Mouse (Mus musculus) myocyte (in vitro differentiated cells): ENCODE results near the gene Mycn. TPM values are rescaled to one million over a fixed set of nuclear protein-coding genes. Genes with fewer than 3 reads are reported as not detected.

Source experiments
- H3K27me3 ChIP-seq: one replicate; pipeline ENCODE4 v1.6.1; 2011; ENCODE audit not compliant: control insufficient read depth, insufficient read depth, insufficient read length
- H3K36me3 ChIP-seq: one replicate; pipeline ENCODE4 v1.6.1; 2011; ENCODE audit not compliant: control insufficient read depth, insufficient read depth
- H3K4me2 ChIP-seq: one replicate; pipeline ENCODE4 v1.6.1; 2011; ENCODE audit warnings: low read depth, control low read depth
- H3K4me3 ChIP-seq: one replicate; pipeline ENCODE4 v1.5.1; 2011; ENCODE audit warnings: mild to moderate bottlenecking, control low read depth, moderate library complexity
- H3K79me2 ChIP-seq: one replicate; pipeline ENCODE4 v1.6.1; 2011; ENCODE audit not compliant: control insufficient read depth, insufficient read depth
- H3ac ChIP-seq: one replicate; pipeline ENCODE4 v1.6.1; 2011; ENCODE audit not compliant: control insufficient read depth, insufficient read length
- CEBPB ChIP-seq: IDR thresholded peaks from 2 replicates; pipeline ENCODE4 v1.6.1; 2011; ENCODE audit warnings: mild to moderate bottlenecking, moderate library complexity; ENCODE audit not compliant: poor library complexity, insufficient read depth, severe bottlenecking
- E2F4 ChIP-seq: IDR thresholded peaks from one replicate; pipeline ENCODE4 v1.6.1; 2011; ENCODE audit warnings: mild to moderate bottlenecking, control low read depth, moderate library complexity; ENCODE audit not compliant: insufficient read depth
- MAX ChIP-seq: IDR thresholded peaks from one replicate; pipeline ENCODE4 v1.6.1; 2011; ENCODE audit warnings: low read depth, mild to moderate bottlenecking, control low read depth
- MYOD1 ChIP-seq, 3 experiments: IDR thresholded peaks; one replicate each; pipeline ENCODE4 v1.6.1; 2011; ENCODE audit warnings: control low read depth in 2 of 3, low read depth in 2 of 3, mild to moderate bottlenecking in 2 of 3, moderate library complexity in 1 of 3; ENCODE audit not compliant: insufficient read length in 2 of 3, control insufficient read depth in 1 of 3
- MYOG ChIP-seq, 3 experiments: IDR thresholded peaks; one replicate each; pipeline ENCODE4 v1.6.1; 2011; ENCODE audit warnings: control low read depth in 2 of 3, low read depth in 2 of 3, mild to moderate bottlenecking in 2 of 3; ENCODE audit not compliant: insufficient read length in 2 of 3, control insufficient read depth in 1 of 3, insufficient read depth in 1 of 3
- POLR2A ChIP-seq: IDR thresholded peaks from one replicate; pipeline ENCODE4 v1.6.1; 2011; ENCODE audit warnings: low read depth, mild to moderate bottlenecking, control low read depth, moderate library complexity; ENCODE audit not compliant: insufficient read length
- POLR2AphosphoS2 ChIP-seq: IDR thresholded peaks from one replicate; pipeline ENCODE4 v1.6.1; 2011; ENCODE audit warnings: low read depth, control low read depth; ENCODE audit not compliant: insufficient read length
- REST ChIP-seq: IDR thresholded peaks from one replicate; pipeline ENCODE4 v1.6.1; 2011; ENCODE audit warnings: mild to moderate bottlenecking, control low read depth, moderate library complexity; ENCODE audit not compliant: insufficient read depth, insufficient read length
- SRF ChIP-seq: IDR thresholded peaks from one replicate; pipeline ENCODE4 v1.6.1; 2011; ENCODE audit warnings: low read depth; ENCODE audit not compliant: control insufficient read depth, insufficient read length
- TCF12 ChIP-seq: IDR thresholded peaks from one replicate; pipeline ENCODE4 v1.6.1; 2011; ENCODE audit warnings: mild to moderate bottlenecking, control low read depth; ENCODE audit not compliant: poor library complexity, insufficient read depth, severe bottlenecking
- TCF3 ChIP-seq: IDR thresholded peaks from one replicate; pipeline ENCODE4 v1.6.1; 2011; ENCODE audit warnings: low read depth, control low read depth; ENCODE audit not compliant: insufficient read length
- USF1 ChIP-seq: IDR thresholded peaks from one replicate; pipeline ENCODE4 v1.6.1; 2011; ENCODE audit warnings: low read depth, mild to moderate bottlenecking, control low read depth, moderate library complexity
- polyA plus RNA-seq: library from polyadenylated mRNA; unstranded; fragments of >200 nt; fragmentation: generic; extraction: Trizol; gene quantifications from one replicate; pipeline ENCODE4 v1.2.1, GENCODE M21; 2012; ENCODE audit warnings: missing spikeins

Mycn gene
- polyA plus RNA-seq, 1 experiment: 0.12 TPM

DNA sequence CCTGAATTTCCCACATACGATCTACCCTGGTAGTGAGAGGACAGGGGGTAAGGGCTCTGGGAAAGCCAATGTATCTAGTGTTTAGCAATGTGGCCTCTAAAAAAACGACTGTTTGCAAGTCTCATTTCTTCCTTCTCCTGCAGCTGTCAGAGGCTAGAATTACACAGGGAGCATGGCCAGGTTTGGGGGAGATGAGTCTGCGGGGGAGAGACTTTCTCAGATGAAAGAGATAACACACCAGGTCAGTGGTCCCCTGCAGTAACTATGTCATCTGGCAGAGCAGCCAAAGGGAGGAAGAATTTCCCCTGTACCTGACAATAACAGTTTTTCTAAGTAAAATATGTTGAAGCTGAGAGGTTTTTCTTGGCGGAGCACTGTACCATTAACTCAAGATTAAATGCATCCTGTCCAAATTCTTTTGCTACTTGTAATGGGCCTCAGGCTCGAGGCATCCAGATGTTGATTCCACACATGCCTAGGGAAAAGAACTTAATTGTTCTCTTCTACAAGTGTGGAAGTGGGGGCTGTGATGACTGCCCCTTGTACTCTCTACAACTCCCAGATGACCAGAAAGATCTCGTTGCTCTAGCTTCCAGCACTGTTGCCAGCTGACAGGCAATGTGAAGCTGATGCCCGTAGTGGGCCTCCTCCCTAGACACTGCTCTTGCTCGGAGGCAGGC lies 31.2 kb upstream of the Mycn start:
- H3K4me3 ChIP-seq: no peak overlapping the region
- H3ac ChIP-seq: no peak overlapping the region
- H3K27me3 ChIP-seq: no peaks in the 10 kb centered on the region
- H3K4me2 ChIP-seq: no peak overlapping the region
- no peaks in the 10 kb centered on the region for H3K79me2 ChIP-seq
- H3K36me3 ChIP-seq: no peaks in the 10 kb centered on the region
- TF ChIP-seq E2F4 (no peak), MYOD1 (IDR thresholded peaks at IDR 0.05; ENCODE audit: control insufficient read depth in 1 of 3, insufficient read length in 2 of 3, low read depth in 2 of 3) (peak in 1 of 3 experiments; percentile 30), CEBPB (no peak), REST (no peak), TCF3 (no peak)

DNA sequence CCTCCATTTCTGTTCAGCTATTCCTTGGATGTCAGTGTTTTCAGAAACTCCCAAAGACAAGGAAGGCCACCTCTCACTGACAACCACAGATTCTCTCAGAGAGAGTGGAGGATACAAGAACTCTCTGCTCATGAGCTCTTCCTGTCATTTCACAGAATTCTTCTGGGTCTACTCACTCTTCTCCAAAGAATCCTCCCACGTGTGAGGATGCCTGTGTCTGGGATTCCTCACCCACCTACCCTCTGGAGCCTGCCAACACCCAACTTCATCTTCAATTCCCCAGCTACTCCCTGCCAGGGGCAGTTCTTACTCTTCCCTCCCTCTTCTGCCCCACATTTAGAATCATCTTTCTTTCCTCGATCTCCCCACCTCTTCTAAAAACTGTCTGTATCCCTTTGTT lies 26.2 kb upstream of the Mycn start:
- no peaks in the 10 kb centered on the region for H3K27me3 ChIP-seq
- TF ChIP-seq TCF3 (no peak), MYOD1 (IDR thresholded peaks at IDR 0.05; ENCODE audit: control insufficient read depth in 1 of 3, insufficient read length in 2 of 3, low read depth in 2 of 3) (no peak), CEBPB (no peak), POLR2AphosphoS2 (no peak)
- H3K4me2 ChIP-seq: no peak overlapping the region
- H3K4me3 ChIP-seq: no peak overlapping the region
- H3K36me3 ChIP-seq: no peaks in the 10 kb centered on the region
- H3ac ChIP-seq: no peak overlapping the region
- no peaks in the 10 kb centered on the region for H3K79me2 ChIP-seq

DNA sequence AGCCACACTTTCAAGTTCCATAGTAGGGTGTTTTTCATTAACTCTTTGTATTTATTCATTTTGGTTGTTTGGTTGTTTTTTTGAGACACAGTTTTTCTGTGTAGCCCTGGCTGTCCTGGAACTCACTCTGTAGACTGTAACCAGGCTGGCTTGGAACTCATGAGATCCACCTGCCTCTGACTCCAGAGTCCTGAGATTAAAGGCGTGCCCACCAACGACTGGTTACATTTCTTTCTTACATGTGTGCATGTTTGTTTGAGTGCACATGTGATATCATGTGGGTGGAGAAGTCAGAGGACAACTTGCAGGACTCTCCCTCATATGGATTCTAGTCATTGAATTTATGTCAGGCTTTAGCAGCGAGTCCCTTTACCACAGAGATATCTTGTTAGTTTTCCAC lies 23.1 kb upstream of the Mycn start:
- Histone ChIP-seq H3K79me2 (no peaks in the 10 kb centered on the region), H3K4me3 (no peak overlapping the region), H3ac (no peak overlapping the region), H3K36me3 (no peaks in the 10 kb centered on the region), H3K4me2 (no peak overlapping the region), H3K27me3 (no peaks in the 10 kb centered on the region)
- TF ChIP-seq MYOG (IDR thresholded peaks at IDR 0.05; ENCODE audit: control insufficient read depth in 1 of 3, insufficient read depth in 1 of 3, insufficient read length in 2 of 3, low read depth in 2 of 3): no peak
- no peak for TF ChIP-seq MYOD1 (IDR thresholded peaks at IDR 0.05; ENCODE audit: control insufficient read depth in 1 of 3, insufficient read length in 2 of 3, low read depth in 2 of 3)
- TF ChIP-seq USF1: no peak
- TF ChIP-seq REST: no peak
- no peak for TF ChIP-seq TCF3
- TF ChIP-seq MAX: no peak
- no peak for TF ChIP-seq CEBPB
- TF ChIP-seq TCF12: no peak
- no peak for TF ChIP-seq SRF
- TF ChIP-seq POLR2AphosphoS2: no peak
- TF ChIP-seq POLR2A: no peak
- no peak for TF ChIP-seq E2F4

DNA sequence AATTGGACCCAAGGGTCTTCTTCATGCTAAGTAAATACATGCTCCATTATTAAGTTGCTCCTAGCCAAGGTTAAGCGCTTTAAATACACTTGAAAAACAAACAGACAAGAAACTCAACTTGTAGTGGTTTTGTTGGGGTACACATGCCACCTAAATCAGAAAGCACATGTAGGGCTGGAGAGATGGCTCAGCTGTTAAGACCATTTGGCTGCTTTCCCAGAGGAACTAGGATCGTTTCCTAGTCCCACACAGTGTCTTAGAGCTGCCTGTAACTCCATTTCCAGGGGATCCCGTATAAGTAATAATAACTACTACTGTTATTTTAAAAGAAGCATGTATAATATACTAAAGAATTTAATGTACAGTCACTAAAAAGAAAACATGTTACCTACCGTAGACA lies 5.9 kb upstream of the Mycn start:
- no peaks in the 10 kb centered on the region for H3K36me3 ChIP-seq
- no peak overlapping the region for H3ac ChIP-seq
- no peaks in the 10 kb centered on the region for H3K27me3 ChIP-seq
- no peak overlapping the region for H3K4me2 ChIP-seq
- no peak overlapping the region for H3K4me3 ChIP-seq
- no peaks in the 10 kb centered on the region for H3K79me2 ChIP-seq
- no peak for TF ChIP-seq REST
- no peak for TF ChIP-seq MAX
- TF ChIP-seq TCF3: no peak
- TF ChIP-seq MYOD1 (IDR thresholded peaks at IDR 0.05; ENCODE audit: control insufficient read depth in 1 of 3, insufficient read length in 2 of 3, low read depth in 2 of 3): no peak
- no peak for TF ChIP-seq SRF
- TF ChIP-seq MYOG (IDR thresholded peaks at IDR 0.05; ENCODE audit: control insufficient read depth in 1 of 3, insufficient read depth in 1 of 3, insufficient read length in 2 of 3, low read depth in 2 of 3): no peak
- TF ChIP-seq CEBPB: no peak
- no peak for TF ChIP-seq USF1
- no peak for TF ChIP-seq E2F4
- no peak for TF ChIP-seq POLR2AphosphoS2
- no peak for TF ChIP-seq TCF12
- TF ChIP-seq POLR2A: no peak

DNA sequence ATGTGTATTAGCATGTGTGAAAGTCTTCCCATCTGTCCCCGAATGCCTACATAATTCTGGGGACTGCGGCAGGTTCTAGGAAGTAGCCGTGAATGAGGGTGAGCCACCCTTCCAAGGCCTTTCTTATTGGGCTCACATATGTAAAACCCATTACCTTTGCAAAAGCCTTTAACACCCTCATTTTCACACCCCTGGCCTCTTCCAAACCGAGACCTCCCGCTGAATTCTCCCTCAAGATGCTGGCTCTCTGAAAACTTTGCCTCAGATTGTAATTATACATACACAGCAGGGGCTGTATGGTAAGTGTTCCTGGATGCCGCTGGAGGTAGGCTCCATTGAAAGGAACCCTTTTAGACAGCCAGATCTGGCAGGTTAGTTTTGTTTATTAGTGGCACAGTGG lies 1.6 kb upstream of the Mycn start:
- Histone ChIP-seq H3K79me2 (no peaks in the 10 kb centered on the region), H3ac (no peak overlapping the region), H3K27me3 (peaks cover 6% of the 10 kb centered on the region), H3K4me3 (no peak overlapping the region), H3K36me3 (no peaks in the 10 kb centered on the region), H3K4me2 (no peak overlapping the region)
- TF ChIP-seq CEBPB (no peak), MYOG (IDR thresholded peaks at IDR 0.05; ENCODE audit: control insufficient read depth in 1 of 3, insufficient read depth in 1 of 3, insufficient read length in 2 of 3, low read depth in 2 of 3) (no peak), POLR2AphosphoS2 (no peak), POLR2A (no peak), REST (no peak), TCF3 (no peak), TCF12 (no peak), E2F4 (no peak), SRF (no peak), MAX (no peak), USF1 (no peak), MYOD1 (IDR thresholded peaks at IDR 0.05; ENCODE audit: control insufficient read depth in 1 of 3, insufficient read length in 2 of 3, low read depth in 2 of 3) (no peak)
